Mouse (Mus musculus) kidney, embryonic 15.5 days (tissue): ENCODE data around the gene Fam13a. TPM values are rescaled to one million over a fixed set of nuclear protein-coding genes. Genes with fewer than 3 reads are reported as not detected.

Source experiments
- ATAC-seq: fragments of 200-750 bp; cut with Nextera tagmentation; replicated peaks from 2 replicates; pipeline ENCODE4 v1.8.0; 2017; ENCODE audit warnings: moderate TSS enrichment; ENCODE audit not compliant: low FRiP score
- H3K27ac ChIP-seq: fragments of 300-500 bp; sonication (generic); 2 replicates; pipeline ENCODE4 v1.5.1; 2015; ENCODE audit warnings: mild to moderate bottlenecking, inconsistent platforms
- H3K27me3 ChIP-seq: fragments of 300-500 bp; sonication (generic); 2 replicates; pipeline ENCODE4 v1.6.1; 2015; ENCODE audit warnings: inconsistent platforms
- H3K36me3 ChIP-seq: fragments of 300-500 bp; sonication (generic); 2 replicates; pipeline ENCODE4 v1.6.1; 2015; ENCODE audit warnings: inconsistent platforms
- H3K4me1 ChIP-seq: fragments of 300-500 bp; sonication (generic); 2 replicates; pipeline ENCODE4 v1.6.1; 2015; ENCODE audit warnings: inconsistent platforms
- H3K4me2 ChIP-seq: fragments of 300-500 bp; sonication (generic); 2 replicates; pipeline ENCODE4 v1.6.1; 2015; ENCODE audit warnings: moderate library complexity, mild to moderate bottlenecking, inconsistent platforms
- H3K4me3 ChIP-seq: fragments of 300-500 bp; sonication (generic); replicated peaks from 2 replicates; pipeline ENCODE4 v1.5.1; 2015; ENCODE audit warnings: mild to moderate bottlenecking, inconsistent platforms
- H3K9ac ChIP-seq: fragments of 300-500 bp; sonication (generic); 2 replicates; pipeline ENCODE4 v1.6.1; 2015; ENCODE audit warnings: mild to moderate bottlenecking, inconsistent platforms
- H3K9me3 ChIP-seq: fragments of 300-500 bp; sonication (generic); replicated peaks from 2 replicates; pipeline ENCODE4 v1.6.1; 2016; ENCODE audit warnings: inconsistent platforms
- WGBS: fragments of 180-500 bp; shearing (Covaris S2); methylation state at CpG from one replicate; pipeline ENCODE4 v1.1.7; 2015; ENCODE audit warnings: mixed read lengths; 5-methylcytosine and 5-hydroxymethylcytosine counted together
- polyA plus RNA-seq: library from polyadenylated mRNA; unstranded; fragments of >200 nt; fragmentation: Nextera tagmentation; extraction: Ambion mirVana; gene quantifications from 2 replicates; pipeline ENCODE4 v1.2.1, GENCODE M21; 2015

Fam13a gene
- polyA plus RNA-seq, 1 experiment from 2014 or later = 9.7 TPM

- Histone ChIP-seq H3K36me3 (peaks cover 13% of the 10 kb centered on the region), H3K9ac (no peak overlapping the region), H3K27ac (no peak overlapping the region), H3K4me2 (no peak overlapping the region), H3K27me3 (peaks cover 4% of the 10 kb centered on the region; the same call in 1 of the 2 replicates), H3K4me3 (no peak overlapping the region), H3K9me3 (0 out of 2 replicates have a peak, but pooled peaks cover 9% of the 10 kb centered on the region), H3K4me1 (no peaks in the 10 kb centered on the region)
- WGBS = 47% methylated on average over 3 of the region's 3 CpGs
- no peak for ATAC-seq
Observed at GRCm38 (mm10) chr6:58904551-58904950, 119.8 kb downstream of the Fam13a start.

GRCm38 (mm10) chr6:58903171-58903570 is 121.2 kb downstream of the Fam13a start:
- WGBS = 27% methylated on average over 8 of the region's 8 CpGs
- H3K36me3 ChIP-seq = peaks cover 13% of the 10 kb centered on the region
- 0 out of 2 replicates have a peak, but pooled peaks cover 9% of the 10 kb centered on the region for H3K9me3 ChIP-seq
- no peak; the same call in 1 of the 2 replicates for ATAC-seq
- H3K4me2 ChIP-seq = no peak overlapping the region
- H3K4me1 ChIP-seq = no peaks in the 10 kb centered on the region
- H3K9ac ChIP-seq = no peak overlapping the region
- H3K27me3 ChIP-seq = peaks cover 4% of the 10 kb centered on the region; the same call in 1 of the 2 replicates
- no peak overlapping the region for H3K27ac ChIP-seq
- no peak overlapping the region for H3K4me3 ChIP-seq

GRCm38 (mm10) chr6:58900536-58900935 is 123.8 kb downstream of the Fam13a start:
- no peak for ATAC-seq
- Histone ChIP-seq H3K4me1 (no peaks in the 10 kb centered on the region), H3K4me3 (no peak overlapping the region), H3K27me3 (no peaks in the 10 kb centered on the region), H3K9me3 (no peaks in the 10 kb centered on the region), H3K9ac (no peak overlapping the region), H3K36me3 (no peaks in the 10 kb centered on the region), H3K27ac (no peak overlapping the region), H3K4me2 (no peak overlapping the region)
- 80% methylated on average over 7 of the region's 7 CpGs for WGBS

- 90% methylated on average over 3 of the region's 3 CpGs for WGBS
- no peaks in the 10 kb centered on the region for H3K4me1 ChIP-seq
- no peaks in the 10 kb centered on the region for H3K36me3 ChIP-seq
- no peak for ATAC-seq
- no peak overlapping the region for H3K27ac ChIP-seq
- no peaks in the 10 kb centered on the region for H3K9me3 ChIP-seq
- H3K27me3 ChIP-seq = no peaks in the 10 kb centered on the region
- no peak overlapping the region for H3K4me2 ChIP-seq
- H3K9ac ChIP-seq = no peak overlapping the region
- no peak overlapping the region for H3K4me3 ChIP-seq
Observed at GRCm38 (mm10) chr6:58899076-58899475, 125.3 kb downstream of the Fam13a start.

GRCm38 (mm10) chr6:58896648-58897047 is 127.7 kb downstream of the Fam13a start:
- no peak for ATAC-seq

GRCm38 (mm10) chr6:58894994-58895393 is 129.4 kb downstream of the Fam13a start:
- Histone ChIP-seq H3K36me3 (peaks cover 5% of the 10 kb centered on the region; the same call in 1 of the 2 replicates), H3K9ac (no peak overlapping the region), H3K9me3 (no peaks in the 10 kb centered on the region), H3K27me3 (no peaks in the 10 kb centered on the region), H3K4me2 (no peak overlapping the region), H3K4me1 (no peaks in the 10 kb centered on the region), H3K4me3 (no peak overlapping the region), H3K27ac (no peak overlapping the region)
- no peak for ATAC-seq
- 76% methylated on average over 4 of the region's 4 CpGs for WGBS

More at GRCm38 (mm10) chr6:58896648-58897047, 127.7 kb downstream of the Fam13a start:
- H3K4me1 ChIP-seq = no peaks in the 10 kb centered on the region
- H3K27ac ChIP-seq = no peak overlapping the region
- H3K4me2 ChIP-seq = no peak overlapping the region
- WGBS = 86% methylated on average over 3 of the region's 3 CpGs
- H3K4me3 ChIP-seq = no peak overlapping the region
- no peak overlapping the region for H3K9ac ChIP-seq
- H3K27me3 ChIP-seq = no peaks in the 10 kb centered on the region
- H3K36me3 ChIP-seq = no peaks in the 10 kb centered on the region
- no peaks in the 10 kb centered on the region for H3K9me3 ChIP-seq

- H3K27me3 ChIP-seq = no peaks in the 10 kb centered on the region
- H3K9ac ChIP-seq = no peak overlapping the region
- 88% methylated on average over 6 of the region's 6 CpGs for WGBS
- H3K9me3 ChIP-seq = no peaks in the 10 kb centered on the region
- ATAC-seq = no peak
- no peak overlapping the region for H3K4me2 ChIP-seq
- peaks cover 10% of the 10 kb centered on the region for H3K36me3 ChIP-seq
- no peak overlapping the region for H3K27ac ChIP-seq
- H3K4me1 ChIP-seq = no peaks in the 10 kb centered on the region
- H3K4me3 ChIP-seq = no peak overlapping the region
Observed at GRCm38 (mm10) chr6:58893307-58893706, 131.0 kb downstream of the Fam13a start.

- Histone ChIP-seq H3K4me3 (no peak overlapping the region), H3K4me2 (no peak overlapping the region), H3K36me3 (peaks cover 10% of the 10 kb centered on the region), H3K9ac (no peak overlapping the region), H3K4me1 (no peaks in the 10 kb centered on the region), H3K27me3 (no peaks in the 10 kb centered on the region), H3K9me3 (no peaks in the 10 kb centered on the region), H3K27ac (no peak overlapping the region)
- WGBS = 86% methylated on average over 3 of the region's 3 CpGs
- ATAC-seq = no peak
Observed at GRCm38 (mm10) chr6:58889917-58890316, 134.4 kb downstream of the Fam13a start.

- Histone ChIP-seq H3K27me3 (no peaks in the 10 kb centered on the region), H3K27ac (no peak overlapping the region), H3K36me3 (no peaks in the 10 kb centered on the region), H3K4me1 (no peaks in the 10 kb centered on the region), H3K9ac (no peak overlapping the region), H3K4me3 (no peak overlapping the region), H3K4me2 (no peak overlapping the region), H3K9me3 (no peaks in the 10 kb centered on the region)
- no peak for ATAC-seq
- 72% methylated on average over 6 of the region's 6 CpGs for WGBS
Observed at GRCm38 (mm10) chr6:58882271-58882670, 142.1 kb downstream of the Fam13a start.

Other genes with a start within 250 kb of the Fam13a start
- 8.6 and 10.2 TPM in 2 replicates for gene Herc3, start 193.1 kb downstream of the Fam13a start, polyA plus RNA-seq
- gene Nap1l5, start 117.5 kb downstream of the Fam13a start, polyA plus RNA-seq = 1.1 and 3.8 TPM in 2 replicates
- 10.3 and 10.4 TPM in 2 replicates for gene Tigd2, start 184.3 kb upstream of the Fam13a start, polyA plus RNA-seq